In genomic region chr8:26922178-26922540, GRCm38 (mm10) we compare ENCODE assay signal across 16 mouse cellular contexts.
"Had no signal": no experiment of that assay in that cellular context is flagged by ENCODE, and none has a peak within 500 bp of the region (broad histone marks: within the 10 kb centered on the region; RNA-seq: fewer than 3 reads in every experiment).

No protein-coding gene starts in this region.

- H3K27me3 ChIP-seq: neural tube, embryonic 13.5 days; neural tube, embryonic 15.5 days; stomach, embryonic 15.5 days had no signal

- H3K4me2 ChIP-seq: neural tube, embryonic 13.5 days; neural tube, embryonic 15.5 days; stomach, embryonic 15.5 days had no signal

- H3K36me3 ChIP-seq: neural tube, embryonic 13.5 days; neural tube, embryonic 15.5 days; stomach, embryonic 15.5 days had no signal

- H3K4me3 ChIP-seq: neural tube, embryonic 13.5 days; neural tube, embryonic 15.5 days; stomach, embryonic 15.5 days had no signal

- H3K27ac ChIP-seq: neural tube, embryonic 13.5 days; neural tube, embryonic 15.5 days; stomach, embryonic 15.5 days; stomach, postnatal 0 days had no signal

- H3K9me3 ChIP-seq: neural tube, embryonic 13.5 days; neural tube, embryonic 15.5 days; stomach, embryonic 15.5 days had no signal

- H3K4me1 ChIP-seq: neural tube, embryonic 13.5 days; neural tube, embryonic 15.5 days; stomach, embryonic 15.5 days had no signal

- DNase-seq: retina, postnatal 1 day; right cerebral cortex, adult 18-20 months; right cerebral cortex, postnatal 14 days; right cerebral cortex, postnatal 25 days; right cerebral cortex, postnatal 4 days; spleen, adult 18-20 months; thymus, adult 18-20 months; thymus, adult 2 months; thymus, postnatal 14 days; thymus, postnatal 25 days; thymus, postnatal 36 days; thymus, postnatal 4 days had no signal
